Mouse (Mus musculus) lung, adult 2 months (tissue): Measurements from ENCODE around the gene Fpgs.

Experiments used
- CTCF ChIP-seq: fragments of 200-500 bp; IDR thresholded peaks from 2 replicates; pipeline ENCODE4 v1.5.1; 2011; ENCODE audit warnings: mild to moderate bottlenecking, low read length, control low read depth; ENCODE audit not compliant: insufficient read depth
- POLR2A ChIP-seq: fragments of 200-500 bp; IDR thresholded peaks from 2 replicates; pipeline ENCODE4 v1.6.1; 2011; ENCODE audit warnings: low read depth, mild to moderate bottlenecking, control low read depth, low read length, borderline replicate concordance; ENCODE audit errors: extremely low read depth

- TF ChIP-seq CTCF (no peak), POLR2A (no peak)
Measured at GRCm38 (mm10) chr2:32722581-32722980, 18.6 kb upstream of the Fpgs start.
